Mouse (Mus musculus): ENCODE measurements at regions not wholly inside any gene's neighbourhood (a gene's known extent, or its start where the extent isn't known, plus 50 kb on each side); places are given as distances from the start of the nearest gene placed in this dataset.
A peak's percentile ranks its signal among the peaks of the same experiment; 100 is the strongest.
"Not testable (repeated sequence)": the region's sequence is repeated elsewhere in the genome, so short reads cannot be mapped to it uniquely, and the experiment has no call there.

DNA sequence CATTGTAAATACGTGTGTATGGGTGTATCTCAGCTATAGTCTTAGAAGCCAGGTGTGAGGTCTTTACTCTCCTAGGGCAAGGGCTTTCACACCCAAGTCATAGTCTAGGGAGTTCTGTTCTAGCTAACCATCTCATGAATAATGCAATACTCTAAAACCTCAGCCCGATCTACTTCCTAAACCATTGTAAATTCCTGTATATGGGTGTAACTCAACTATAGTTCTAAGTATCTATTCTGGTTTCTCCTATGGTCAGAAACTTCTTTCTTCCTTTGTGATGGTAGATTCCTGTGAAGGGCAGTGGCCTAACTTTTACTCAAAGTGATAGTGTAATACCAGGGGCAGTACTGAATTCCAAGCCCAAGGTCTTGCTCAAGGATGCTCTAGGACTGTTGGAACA is 58.7 kb upstream of the Srd5a3 start:
- not testable (repeated sequence) for DNase-seq

DNA sequence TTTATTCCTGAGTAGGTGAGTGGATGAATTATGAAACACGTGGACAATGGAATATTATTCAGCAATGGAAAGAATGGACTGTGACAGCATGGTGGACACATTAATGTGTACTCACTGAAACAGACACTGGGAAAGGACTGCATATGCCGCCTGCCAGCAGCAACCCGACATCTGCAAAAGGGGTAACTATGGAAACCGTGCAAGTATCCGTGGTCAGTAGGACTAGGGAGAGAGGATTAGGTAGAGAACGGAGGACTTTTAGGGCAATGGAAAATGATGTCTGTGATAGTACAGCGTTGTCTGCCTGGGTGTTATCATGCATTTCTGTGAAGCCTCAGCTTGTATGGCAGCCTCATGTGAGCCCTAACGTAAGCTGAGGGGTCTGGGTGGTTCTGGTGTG is 59.6 kb upstream of the Srd5a3 start:
- DNase-seq: no peak

GRCm38 (mm10) chr5:76079204-76080025 is 60.7 kb upstream of the Srd5a3 start:
- no peak for DNase-seq

DNA sequence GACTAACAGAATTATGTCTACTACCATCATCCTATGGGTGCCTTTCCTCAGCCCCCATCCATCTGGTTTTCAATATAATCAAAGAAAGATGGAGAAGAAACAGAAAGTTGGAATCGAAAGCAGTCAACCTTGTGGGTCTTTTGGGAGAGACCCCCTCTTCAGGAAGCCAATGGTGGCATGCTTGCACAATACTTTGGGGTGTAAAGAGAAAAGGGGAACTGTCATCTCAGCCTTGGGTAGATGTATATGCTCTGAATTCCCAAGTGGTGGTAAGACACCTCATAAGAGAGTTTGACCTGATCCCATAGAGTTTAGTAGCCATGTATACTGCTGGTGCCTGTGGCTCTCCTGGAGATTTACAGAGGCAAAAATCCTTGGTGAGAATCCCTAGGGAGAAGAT is 61.6 kb upstream of the Srd5a3 start:
- no peak for DNase-seq

DNA sequence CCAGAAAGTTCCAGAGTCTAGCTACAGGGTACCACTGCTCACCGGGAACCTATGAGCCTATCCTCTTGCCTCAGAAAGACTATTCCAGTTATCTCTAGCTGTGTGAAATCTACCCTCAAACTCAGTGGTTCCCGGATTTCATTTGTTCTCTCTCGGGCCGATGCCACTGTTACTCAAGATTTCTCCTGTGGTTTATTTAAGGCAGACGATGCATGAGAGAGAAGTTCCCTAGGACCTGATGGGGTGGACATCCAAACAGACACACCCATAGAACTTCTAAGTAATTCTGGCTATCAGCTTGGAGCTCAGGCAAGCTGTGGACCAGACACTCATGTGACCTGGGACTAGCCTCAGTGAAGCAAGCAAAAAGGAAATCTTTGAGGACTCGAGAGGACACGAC is 63.8 kb upstream of the Srd5a3 start:
- DNase-seq: no peak

DNA sequence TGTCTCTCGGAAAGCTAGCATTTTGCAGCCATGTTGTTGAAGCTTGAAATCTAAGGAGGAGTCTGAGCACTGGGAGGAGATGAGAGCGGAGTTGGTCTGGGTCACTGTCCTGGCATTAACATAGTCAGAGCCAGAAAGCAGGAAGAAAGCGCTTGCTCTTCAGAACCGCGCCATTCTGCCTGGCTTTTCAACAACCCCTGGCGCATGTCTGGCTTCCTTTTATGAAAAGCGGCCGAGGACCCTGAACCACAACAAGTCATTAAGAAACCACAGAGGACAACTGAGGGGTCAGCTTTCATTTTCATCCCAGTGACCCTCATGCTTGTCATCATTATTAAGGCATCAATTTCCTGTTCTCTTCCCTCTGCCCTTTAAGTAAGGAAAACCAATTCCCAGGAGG is 64.7 kb upstream of the Srd5a3 start:
- no peak for DNase-seq

GRCm38 (mm10) chr5:76067881-76068280 is 72.2 kb upstream of the Srd5a3 start:
- DNase-seq: no peak

DNA sequence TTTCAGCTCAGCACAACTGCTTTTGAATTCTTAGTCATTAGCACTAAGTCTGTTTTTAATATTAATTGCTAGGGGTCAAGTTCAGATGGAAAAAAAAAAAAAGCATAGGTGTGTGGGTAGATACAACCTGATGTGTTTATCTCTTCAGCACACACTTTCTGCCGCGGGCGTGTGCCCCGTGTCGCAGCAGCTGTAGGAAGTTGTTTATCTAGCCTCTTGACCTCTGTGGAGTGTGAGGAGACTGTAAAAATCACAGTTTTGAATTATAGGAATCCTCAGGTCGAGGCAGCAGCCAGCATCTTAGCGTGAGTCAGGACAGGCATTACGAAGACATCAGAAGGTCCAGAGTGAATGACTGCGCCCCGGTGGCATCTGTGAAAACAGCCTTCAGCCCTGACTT is 72.8 kb upstream of the Srd5a3 start:
- DNase-seq: no peak

GRCm38 (mm10) chr5:76065789-76066188 is 74.3 kb upstream of the Srd5a3 start:
- no peak for DNase-seq

DNA sequence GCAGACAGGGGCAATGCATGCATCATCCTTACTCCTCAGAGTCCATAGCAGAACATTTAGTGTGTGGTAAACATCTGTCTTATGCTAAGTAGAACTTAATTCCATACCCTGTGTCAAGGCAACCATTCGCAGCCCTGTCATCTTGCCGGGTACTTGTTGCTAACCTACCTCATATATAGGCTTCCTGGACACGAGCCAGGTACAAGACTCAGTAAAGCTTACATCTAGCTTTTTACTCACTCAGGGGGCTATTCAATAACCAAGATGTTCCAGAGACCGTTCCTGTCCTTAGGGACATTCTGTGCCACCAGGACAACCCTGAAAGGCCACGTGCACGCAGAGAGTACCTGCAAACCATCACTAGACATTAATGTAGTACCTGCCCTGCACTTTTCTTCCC is 74.8 kb upstream of the Srd5a3 start:
- DNase-seq: no peak

GRCm38 (mm10) chr5:76064686-76065085 is 75.4 kb upstream of the Srd5a3 start:
- DNase-seq: no peak

DNA sequence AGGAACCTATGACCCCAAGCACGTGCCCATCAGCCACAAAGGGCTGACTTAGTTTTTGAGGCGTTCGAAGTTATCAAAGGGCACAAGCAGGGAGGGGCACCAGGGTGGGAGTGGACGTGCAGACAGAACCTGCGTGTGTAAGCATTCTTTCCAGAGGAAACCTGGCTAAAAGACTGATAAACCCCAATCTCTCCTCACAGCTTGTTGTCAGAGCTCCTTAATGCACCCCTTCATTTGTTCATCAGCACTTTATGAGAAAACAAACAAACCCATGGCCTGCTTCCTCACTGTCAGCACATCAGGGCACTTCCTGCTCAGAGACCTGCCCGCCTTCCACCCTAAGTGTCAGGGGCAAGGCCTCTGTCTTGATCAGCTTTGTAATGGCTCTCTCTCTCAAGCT is 76.6 kb upstream of the Srd5a3 start:
- no peak for DNase-seq

- DNase-seq: no peak
These were observed 79.8 kb upstream of the Kdr start for GRCm38 (mm10) chr5:76058011-76058410.

DNA sequence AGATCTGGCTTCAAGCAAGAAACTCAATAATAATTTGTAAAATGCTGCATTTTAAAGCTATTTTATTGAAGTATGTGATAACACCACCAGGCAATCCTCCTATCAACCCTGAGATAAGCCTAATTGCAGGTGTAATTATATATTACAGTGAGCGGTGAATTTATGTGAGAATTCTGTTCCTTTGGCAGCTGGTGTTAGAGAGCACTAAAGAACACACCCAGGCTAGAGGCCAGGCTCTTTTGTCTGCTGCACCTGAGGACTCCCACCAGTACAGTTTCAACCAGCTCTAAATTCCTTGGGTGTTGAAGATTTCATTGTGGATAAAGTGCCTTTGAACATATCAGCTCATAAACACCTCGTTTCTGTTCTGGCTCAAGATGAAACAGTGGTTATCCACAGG is 77.6 kb upstream of the Kdr start:
- DNase-seq: no peak

DNA sequence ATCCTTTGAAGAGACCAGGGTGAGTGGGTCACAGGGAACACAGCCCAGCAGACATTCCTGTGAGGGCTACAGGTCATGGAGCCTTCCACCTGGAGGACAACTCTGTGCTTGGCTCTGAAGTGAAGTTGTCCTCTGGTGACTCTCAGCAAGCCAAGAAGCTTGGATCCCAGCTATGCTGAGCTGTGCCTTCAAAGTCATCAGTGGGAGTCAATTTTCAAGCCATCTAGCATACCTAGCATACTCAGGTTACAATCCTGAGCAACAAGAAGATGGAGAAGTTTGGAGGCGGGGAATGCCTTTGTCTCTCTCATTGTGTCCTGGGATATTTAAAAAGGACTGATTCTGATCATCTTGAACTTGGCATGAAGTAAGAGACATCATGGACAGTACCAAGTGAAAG is 74.5 kb upstream of the Kdr start:
- DNase-seq: no peak

DNA sequence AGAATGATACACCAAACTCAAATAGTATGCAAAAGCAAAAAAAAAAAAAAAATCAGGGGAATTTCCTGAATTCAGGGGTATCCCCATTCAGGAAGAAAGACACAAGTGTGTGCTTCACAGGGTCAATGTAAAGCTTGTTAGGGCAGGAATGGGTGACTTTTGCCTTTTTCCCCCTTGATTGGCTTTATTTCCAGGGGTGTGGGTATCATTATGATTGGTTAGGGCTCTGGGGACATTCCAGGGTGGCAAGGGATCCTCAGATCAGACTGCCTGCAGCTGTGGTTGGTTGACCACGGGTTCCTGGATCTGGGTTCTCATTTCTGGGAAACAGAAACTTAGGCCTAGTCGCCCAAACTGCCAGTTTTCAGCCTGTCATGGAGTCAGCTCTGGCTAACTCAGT is 73.4 kb upstream of the Kdr start:
- DNase-seq: no peak

GRCm38 (mm10) chr5:76048103-76048874 is 70.0 kb upstream of the Kdr start:
- DNase-seq: no peak

- no peak for DNase-seq
These were observed 65.6 kb upstream of the Kdr start for GRCm38 (mm10) chr5:76043521-76044510.

DNA sequence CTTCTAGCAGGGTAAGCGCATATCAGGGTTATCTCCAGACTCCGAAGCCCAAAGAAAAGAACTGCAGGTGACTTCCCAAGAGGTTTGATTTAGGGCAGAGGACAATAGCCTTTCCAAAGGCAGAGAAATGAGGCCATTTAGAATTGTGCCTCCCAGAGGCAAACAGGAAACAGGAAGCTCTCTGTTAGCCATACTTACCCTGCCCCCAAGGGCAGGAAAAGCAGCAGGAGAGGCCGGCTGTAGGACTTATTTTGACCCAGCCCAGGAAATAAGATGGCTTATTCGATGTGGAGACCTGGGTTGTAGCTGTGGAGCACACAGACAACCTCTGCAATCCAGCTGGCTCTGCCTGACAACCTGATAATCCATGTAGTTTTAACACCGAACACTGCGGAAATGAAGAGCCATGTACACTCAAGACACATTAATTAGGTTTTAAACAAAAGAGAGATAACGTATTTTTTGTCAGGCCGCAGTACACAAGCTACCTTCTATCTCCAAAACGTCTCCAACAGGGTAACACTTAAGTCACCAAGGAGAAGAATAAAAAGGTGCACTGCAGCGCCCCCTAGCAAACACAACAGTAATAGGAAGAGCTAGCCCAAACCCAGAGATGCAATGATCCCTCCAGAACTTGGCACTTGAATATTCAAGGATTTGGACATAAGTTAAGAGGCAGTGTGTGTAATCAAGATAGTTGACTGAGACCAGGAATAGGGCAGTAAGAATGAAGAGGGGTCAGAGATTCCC is 62.4 kb upstream of the Kdr start:
- peak in 1 of 2 experiments; percentile 6 for DNase-seq

DNA sequence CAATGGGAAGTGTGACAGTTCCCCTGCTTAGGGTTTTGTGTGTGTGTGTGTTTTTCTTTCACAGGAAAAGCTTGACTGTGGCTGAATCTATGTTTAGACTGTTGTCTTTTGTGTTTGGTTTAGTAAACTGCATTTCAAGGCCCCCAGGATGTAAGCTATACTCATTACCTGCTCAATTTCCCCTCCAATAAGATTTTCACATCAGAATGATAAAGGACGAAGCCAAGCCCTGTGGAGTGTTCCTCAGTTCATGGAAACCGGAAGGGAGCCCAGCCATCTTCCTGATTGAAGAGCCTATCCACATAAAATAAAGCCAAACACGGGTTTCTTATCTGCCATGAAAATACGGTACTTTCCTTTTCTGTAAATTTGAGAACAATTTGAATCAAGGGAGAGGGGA is 50.5 kb upstream of the Kdr start:
- DNase-seq: no peak

Measured in cerebellum, postnatal 25 days (tissue).